Mouse (Mus musculus) left cerebral cortex, postnatal 10 days (tissue): ENCODE results near the gene Krtap16-1. TPM values are rescaled to one million over a fixed set of nuclear protein-coding genes. Genes with fewer than 3 reads are reported as not detected.

Experiments used
- DNase-seq, 2 experiments: peaks; one replicate each; pipeline ENCODE4 v3.0.0; 2021 to 2022; ENCODE audit warnings: low spot score in 2 of 2, mixed read lengths in 1 of 2; ENCODE audit errors: extremely low spot score in 1 of 2
- intact Hi-C: fragments of 180-260 bp; cut with DNase I; formaldehyde crosslinking; loops from one replicate; pipeline ENCODE4 v1.15.1; 2025
- total RNA-seq, 2 experiments: library from RNA; stranded (reverse); gene quantifications; 2 replicates each; pipeline ENCODE4 v1.2.3; 2021

Gene Krtap16-1
- total RNA-seq, 2 experiments from 2014 or later = not detected

- intact Hi-C loops = no loop called here
- no peak for DNase-seq
Measured at GRCm38 (mm10) chr11:99982731-99983130, 3.7 kb downstream of the Krtap16-1 start.

- no peak for DNase-seq
- intact Hi-C loops = no loop called here
Measured at GRCm38 (mm10) chr11:99978953-99979352, 7.4 kb downstream of the Krtap16-1 start, which contains the start of gene Krtap29-1. Gene Krtap29-1, minus strand, starts transcription at chr11:99979053.

GRCm38 (mm10) chr11:99965961-99966360 is 20.4 kb downstream of the Krtap16-1 start:
- no peak for DNase-seq
- intact Hi-C loops = loop anchor here (10.0 kb wide), 1 partner anchor 271 kb away; the partner anchor contains the start of gene Gm14190

GRCm38 (mm10) chr11:99964213-99964612 is 22.2 kb downstream of the Krtap16-1 start:
- intact Hi-C loops = loop anchor here (10.0 kb wide), 1 partner anchor 269 kb away; the partner anchor contains the start of gene Gm14190
- no peak for DNase-seq

GRCm38 (mm10) chr11:99948175-99948574 is 38.2 kb downstream of the Krtap16-1 start, which contains the start of gene Krtap9-5:
Gene Krtap9-5, plus strand, starts transcription at chr11:99948475.
- DNase-seq = no peak
- intact Hi-C loops = no loop called here

- intact Hi-C loops = no loop called here
Measured at GRCm38 (mm10) chr11:99937751-99938264, 48.6 kb downstream of the Krtap16-1 start.

GRCm38 (mm10) chr11:99935991-99936390 is 50.4 kb downstream of the Krtap16-1 start, which contains the start of gene Krtap31-2:
Gene Krtap31-2, plus strand, starts transcription at chr11:99936291.
- DNase-seq = no peak
- intact Hi-C loops = no loop called here

More at GRCm38 (mm10) chr11:99937751-99938264, 48.6 kb downstream of the Krtap16-1 start:
- DNase-seq = no peak

Other genes with a start within 250 kb of the Krtap16-1 start
- gene Gm11595, start 213.7 kb downstream of the Krtap16-1 start, total RNA-seq = not detected
- not detected for gene Krtap4-8, start 205.9 kb downstream of the Krtap16-1 start, total RNA-seq
- not detected for gene Krtap4-9, start 201.4 kb downstream of the Krtap16-1 start, total RNA-seq
- gene Gm11596, start 193.1 kb downstream of the Krtap16-1 start, total RNA-seq = not detected
- gene Gm11569, start 187.7 kb downstream of the Krtap16-1 start, total RNA-seq = not detected
- gene Gm11554, start 182.2 kb downstream of the Krtap16-1 start, total RNA-seq = not detected
- gene Krtap4-13, start 176.7 kb downstream of the Krtap16-1 start, total RNA-seq = not detected
- gene Gm11564, start 170.9 kb downstream of the Krtap16-1 start, total RNA-seq = not detected
- not detected for gene 2300003K06Rik, start 148.5 kb downstream of the Krtap16-1 start, total RNA-seq
- gene Krtap4-16, start 135.0 kb downstream of the Krtap16-1 start, total RNA-seq = not detected
- gene Gm11568, start 128.7 kb downstream of the Krtap16-1 start, total RNA-seq = not detected
- not detected for gene Gm11559, start 122.1 kb downstream of the Krtap16-1 start, total RNA-seq
- not detected for gene Krtap9-1, start 113.2 kb downstream of the Krtap16-1 start, total RNA-seq
- gene Gm11567, start 107.4 kb downstream of the Krtap16-1 start, total RNA-seq = not detected
- not detected for gene Krtap31-1, start 78.7 kb downstream of the Krtap16-1 start, total RNA-seq
- not detected for gene Gm11565, start 71.8 kb downstream of the Krtap16-1 start, total RNA-seq
- not detected for gene Krtap31-2, start 50.3 kb downstream of the Krtap16-1 start, total RNA-seq
- gene Krtap9-5, start 38.1 kb downstream of the Krtap16-1 start, total RNA-seq = not detected
- gene Krtap29-1, start 7.5 kb downstream of the Krtap16-1 start, total RNA-seq = not detected
- not detected for gene Krtap17-1, start 7.4 kb upstream of the Krtap16-1 start, total RNA-seq
- gene Krt33a, start 29.6 kb upstream of the Krtap16-1 start, total RNA-seq = not detected
- not detected for gene Krt33b, start 43.3 kb upstream of the Krtap16-1 start, total RNA-seq
- not detected for gene Krt34, start 55.0 kb upstream of the Krtap16-1 start, total RNA-seq
- not detected for gene Krt31, start 64.0 kb upstream of the Krtap16-1 start, total RNA-seq
- not detected for gene Krt32, start 101.6 kb upstream of the Krtap16-1 start, total RNA-seq
- gene Krt35, start 109.6 kb upstream of the Krtap16-1 start, total RNA-seq = not detected
- gene Krt36, start 119.0 kb upstream of the Krtap16-1 start, total RNA-seq = not detected
- not detected for gene Krt13, start 135.0 kb upstream of the Krtap16-1 start, total RNA-seq
- not detected for gene Krt15, start 149.3 kb upstream of the Krtap16-1 start, total RNA-seq
- 1 to 10 TPM in 1 of 2 experiments, under 1 TPM in 1; 0.73 to 1.1 TPM for gene Krt19, start 162.1 kb upstream of the Krtap16-1 start, total RNA-seq
- 1 to 10 TPM; 1.7 to 2.2 TPM for gene Krt9, start 206.6 kb upstream of the Krtap16-1 start, total RNA-seq
- gene Krt14, start 221.0 kb upstream of the Krtap16-1 start, total RNA-seq = not detected